Mouse (Mus musculus): Measurements from ENCODE around the gene Rad51b.
A peak's percentile ranks its signal among the peaks of the same experiment; 100 is the strongest.

Gene Rad51b

DNA sequence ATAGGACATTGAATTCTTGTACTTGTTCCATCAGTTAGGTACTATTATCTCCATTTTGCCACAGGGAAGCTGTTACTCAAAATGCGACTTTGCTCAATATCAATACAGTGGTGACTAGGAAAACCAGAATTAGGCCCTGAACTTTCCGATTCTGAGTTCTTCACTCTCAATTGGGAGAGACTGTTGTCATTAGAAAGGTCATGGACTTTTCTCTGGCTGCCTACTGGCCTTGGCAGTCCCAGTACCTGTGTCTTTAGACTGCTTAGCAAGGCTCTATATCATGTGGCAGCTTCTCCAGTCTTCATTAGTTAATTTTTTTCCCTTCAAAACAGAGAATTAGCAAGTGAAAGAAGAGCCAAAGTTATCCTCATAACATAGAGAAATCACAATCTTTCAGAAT is 288.3 kb downstream of the Rad51b start:
- no peak for DNase-seq

DNA sequence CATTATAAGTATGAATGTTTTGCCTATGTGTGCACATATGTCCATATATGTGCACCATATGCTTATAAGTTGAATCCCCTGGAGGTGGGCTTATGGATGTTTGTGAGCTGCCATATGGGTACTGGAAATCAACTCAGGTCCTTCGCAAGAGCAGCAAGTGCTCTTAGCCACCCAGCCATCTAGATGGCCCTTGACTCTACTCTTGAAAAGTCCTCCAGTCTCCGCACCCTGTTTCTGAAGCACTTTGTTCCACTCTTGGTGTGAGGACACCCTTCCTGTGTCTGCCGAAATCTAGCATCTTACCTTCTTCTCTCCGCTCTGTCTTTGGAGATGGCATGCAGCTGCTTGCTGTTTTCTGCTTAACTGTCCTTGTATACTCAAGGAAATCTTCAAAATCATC is 291.7 kb downstream of the Rad51b start:
- DNase-seq, result no peak

GRCm38 (mm10) chr12:79592206-79592605 is 295.1 kb downstream of the Rad51b start:
- DNase-seq, result no peak

DNA sequence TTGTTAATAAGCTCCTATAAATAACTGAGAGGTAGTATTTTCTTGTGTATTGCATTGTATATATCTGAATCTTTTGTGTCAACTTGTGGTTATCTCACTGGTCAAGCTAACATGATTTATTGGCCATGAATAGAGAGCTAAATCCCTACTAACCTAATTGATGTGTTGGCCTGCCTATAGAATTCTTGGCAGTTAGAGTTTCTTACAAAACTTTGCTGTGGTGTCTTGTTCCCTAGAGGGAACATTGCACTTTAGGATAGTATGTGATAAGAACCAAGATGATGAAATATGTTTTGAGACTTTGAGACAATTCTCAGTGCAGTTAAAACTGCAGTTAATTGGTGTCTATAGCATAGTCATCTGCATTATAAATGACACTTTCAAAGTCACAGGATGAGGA is 299.8 kb downstream of the Rad51b start:
- DNase-seq, result no peak

GRCm38 (mm10) chr12:79597351-79597750 is 300.3 kb downstream of the Rad51b start:
- DNase-seq, result no peak

DNA sequence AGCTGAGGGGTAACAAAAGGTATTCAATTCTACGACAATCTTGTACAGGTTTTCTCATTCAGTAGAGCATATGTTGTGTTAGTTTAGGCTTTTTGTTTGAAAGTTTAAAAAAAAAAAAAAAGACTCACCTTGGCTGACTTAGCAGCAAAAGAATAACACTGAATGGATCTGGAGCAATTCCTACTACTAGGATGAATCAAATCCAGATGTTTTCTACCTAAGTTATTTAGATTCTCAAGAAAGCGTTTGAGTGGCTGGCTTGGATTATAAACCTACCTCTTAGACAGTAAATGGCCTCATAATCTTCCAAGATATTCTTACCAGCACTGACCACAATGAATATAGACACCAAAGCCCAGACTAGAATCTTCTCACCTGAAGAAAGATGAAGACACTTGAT is 300.7 kb downstream of the Rad51b start:
- no peak for DNase-seq

GRCm38 (mm10) chr12:79598496-79598895 is 301.4 kb downstream of the Rad51b start:
- DNase-seq, result peak; percentile 55

- DNase-seq, result peak; percentile 48
Observed at GRCm38 (mm10) chr12:79598901-79599300, 301.8 kb downstream of the Rad51b start.

DNA sequence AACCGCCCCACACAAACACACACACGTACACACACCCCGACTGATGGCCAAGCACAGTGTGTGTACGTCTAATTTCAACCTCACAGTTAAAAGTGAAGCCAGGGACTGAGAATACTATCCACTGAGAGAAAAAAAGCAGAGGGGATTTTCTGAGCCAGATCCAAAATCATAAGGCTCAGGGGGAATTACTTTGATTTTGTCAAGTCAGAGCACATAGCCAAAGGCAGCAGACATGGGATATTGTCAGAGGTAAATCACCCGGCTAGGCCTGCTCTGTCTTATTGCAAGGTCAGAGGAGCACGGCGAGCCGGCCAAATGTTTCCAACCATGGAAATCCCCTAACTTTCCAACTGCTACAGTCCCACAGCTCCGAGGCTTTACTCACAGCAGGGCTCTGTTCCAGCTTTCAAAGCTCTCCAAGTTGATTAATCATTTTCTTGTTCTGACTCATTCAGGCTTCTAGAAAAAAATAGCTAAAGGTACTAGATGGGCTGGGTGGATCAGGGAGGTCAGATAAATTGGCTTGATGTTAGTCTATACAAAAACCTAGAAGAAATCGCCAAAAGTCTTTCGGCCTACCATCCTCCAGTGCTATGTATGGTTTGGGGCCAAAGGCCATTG is 303.2 kb downstream of the Rad51b start:
- peak; percentile 96 for DNase-seq

- DNase-seq, result no peak
Observed at GRCm38 (mm10) chr12:79602641-79603040, 305.6 kb downstream of the Rad51b start.

DNA sequence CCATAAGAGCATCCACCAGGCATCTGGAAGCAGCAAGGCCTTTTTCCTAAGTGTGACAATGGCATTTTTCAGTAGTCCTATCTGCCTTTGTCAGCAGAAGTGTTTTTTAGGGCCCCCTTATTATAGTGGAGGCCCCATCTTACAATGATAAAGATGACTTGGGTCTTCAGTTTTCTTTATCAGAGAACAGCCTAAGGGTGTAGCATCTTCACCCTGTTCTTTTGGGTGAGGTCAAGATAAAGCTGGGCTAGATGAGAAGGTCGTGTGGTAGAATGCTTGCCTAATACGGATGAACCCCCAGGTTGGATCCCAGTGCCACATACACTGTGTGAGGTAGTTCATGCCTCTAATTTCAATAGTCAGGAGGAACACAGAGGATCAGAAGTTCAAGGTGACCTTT is 307.8 kb downstream of the Rad51b start:
- no peak for DNase-seq

DNA sequence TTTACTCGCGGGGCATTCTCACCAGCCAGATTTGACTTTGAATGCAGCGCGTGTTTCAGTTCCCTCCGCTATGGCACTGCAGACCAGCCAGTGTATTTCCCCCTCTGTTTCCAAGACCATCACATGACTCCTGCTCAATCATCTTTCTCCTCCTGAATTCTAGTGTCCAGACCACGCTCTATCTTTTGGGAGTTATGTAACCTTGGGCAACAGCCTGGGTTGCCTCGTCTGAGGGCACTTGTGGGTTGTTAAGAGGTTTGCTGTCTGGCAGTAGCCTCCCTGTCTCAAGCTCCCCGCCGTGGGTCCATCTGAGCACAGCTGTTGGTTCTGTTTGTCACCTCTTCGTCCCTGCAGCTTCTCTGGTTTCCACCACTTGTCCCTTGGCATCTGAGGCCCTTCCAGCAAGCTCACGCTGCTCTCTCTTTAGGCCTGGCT is 309.1 kb downstream of the Rad51b start:
- DNase-seq, result no peak

- no peak for DNase-seq
Observed at GRCm38 (mm10) chr12:79609399-79610010, 312.4 kb downstream of the Rad51b start.

DNA sequence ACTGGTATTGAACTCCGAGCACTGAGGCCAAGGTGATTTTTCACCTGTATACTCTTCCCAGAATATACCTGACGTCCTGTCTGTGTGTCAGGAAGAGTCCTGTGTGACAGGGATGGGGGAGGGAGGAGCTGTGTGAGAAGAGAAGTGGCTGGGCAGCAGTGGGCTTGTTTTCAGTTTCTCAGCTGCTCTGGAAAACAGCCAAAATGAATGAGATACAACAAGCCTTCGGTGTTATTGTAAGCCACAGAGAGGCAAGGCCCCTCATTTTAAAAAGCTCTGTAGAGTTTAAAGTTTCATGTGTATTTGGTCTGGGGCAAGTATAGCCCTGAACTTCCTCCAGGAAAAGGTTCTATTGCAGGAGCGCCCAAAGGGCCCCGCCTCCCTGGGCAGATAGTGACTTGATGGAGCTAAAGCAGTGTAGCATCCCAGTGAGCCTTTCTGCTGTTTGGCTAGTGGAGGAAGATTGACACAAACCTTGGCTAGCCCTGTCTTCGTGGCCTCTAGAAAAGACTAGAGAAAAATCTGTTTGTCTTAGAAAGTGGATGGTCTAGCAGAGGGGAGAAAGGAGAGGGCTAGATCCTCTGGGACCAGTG is 313.5 kb downstream of the Rad51b start:
- DNase-seq, result no peak

DNA sequence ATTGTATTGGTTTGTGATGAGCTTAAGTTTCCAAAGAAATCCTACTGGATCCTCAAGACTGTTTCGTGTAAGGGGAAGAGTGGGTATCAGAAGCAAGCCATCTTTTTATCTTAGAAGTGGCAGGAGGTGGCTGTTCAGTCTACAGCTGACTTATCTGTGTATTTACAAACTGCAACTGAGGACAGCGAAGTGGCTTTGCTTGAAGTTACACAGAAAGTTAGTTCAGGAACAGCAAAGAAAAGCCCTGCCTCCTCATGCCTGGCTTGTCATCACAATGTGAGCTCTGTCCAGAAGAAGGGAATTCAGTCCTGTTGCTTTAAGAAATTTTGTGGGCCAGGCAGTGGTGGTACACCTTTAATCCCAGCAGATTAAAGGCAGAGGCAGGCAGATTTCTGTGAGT is 314.6 kb downstream of the Rad51b start:
- DNase-seq, result no peak

DNA sequence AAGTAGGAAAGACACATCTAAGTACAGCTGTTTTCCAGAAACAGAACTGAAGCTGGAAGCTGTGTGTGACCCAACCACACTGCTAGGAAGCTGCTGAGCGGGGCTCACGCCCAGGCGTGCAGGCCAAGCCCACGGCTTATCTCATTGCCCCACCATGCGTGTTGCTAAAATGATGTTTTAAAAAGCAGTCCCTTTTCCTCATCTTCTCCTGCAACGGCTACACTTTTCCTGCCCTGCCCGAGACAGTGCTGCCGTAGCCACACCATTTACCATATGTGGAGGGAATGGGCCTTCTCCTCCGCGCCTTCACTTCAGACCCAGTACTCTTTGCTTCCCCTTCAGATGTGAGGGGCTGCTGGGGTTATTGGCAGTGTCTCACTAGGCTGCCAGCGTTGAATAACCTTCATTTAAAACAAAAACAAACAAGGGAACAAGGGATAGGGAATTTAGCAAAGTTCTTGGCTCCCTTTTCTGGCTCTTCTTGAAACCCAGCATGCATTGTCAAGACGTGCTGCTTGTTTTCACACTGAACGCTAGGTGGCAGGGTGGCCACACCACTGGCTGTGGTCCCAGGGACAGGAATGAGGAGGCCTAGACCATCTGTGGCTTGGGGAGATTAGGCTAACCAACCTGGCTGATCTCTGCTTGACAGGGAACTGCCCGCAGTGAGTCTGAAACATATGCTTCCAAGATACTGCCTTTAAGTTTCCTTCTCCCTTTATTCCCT is 315.4 kb downstream of the Rad51b start:
- peak; percentile 84 for DNase-seq

- no peak for DNase-seq
Observed at GRCm38 (mm10) chr12:79613061-79613788, 316.1 kb downstream of the Rad51b start.

DNA sequence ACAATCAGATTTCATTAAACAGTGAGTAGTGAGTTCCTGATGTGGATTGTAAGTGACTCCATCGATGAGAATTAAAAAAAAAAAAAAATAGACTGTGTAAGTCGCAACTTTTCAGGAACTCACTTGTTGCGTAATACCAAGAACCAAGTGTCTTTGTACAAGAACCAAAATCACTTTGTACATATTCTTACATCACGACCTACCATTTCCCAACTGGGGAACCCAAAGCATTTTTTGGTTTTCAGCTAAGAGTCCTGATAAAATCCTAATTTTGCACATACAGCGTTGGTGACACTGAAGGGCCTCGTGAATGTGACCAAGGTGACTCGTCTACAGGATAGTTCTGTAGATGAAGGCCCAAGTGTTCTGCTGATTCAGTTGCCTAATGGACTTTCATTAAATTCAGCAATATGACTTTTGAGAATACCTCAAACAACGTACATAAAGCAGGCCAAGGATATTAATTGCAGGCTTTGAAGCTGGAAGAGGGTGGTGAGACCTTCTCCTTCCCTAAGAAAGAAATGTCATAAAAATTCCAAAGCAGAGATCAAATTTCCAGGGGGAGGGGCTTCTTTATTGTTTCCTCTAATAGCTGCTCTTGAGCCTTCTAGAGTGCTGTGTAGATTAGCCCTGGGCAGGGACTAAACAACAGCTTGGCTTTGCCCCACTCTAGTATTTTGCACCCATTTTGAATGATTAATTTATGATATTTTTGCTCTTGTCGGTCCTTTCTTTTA is 316.9 kb downstream of the Rad51b start:
- no peak for DNase-seq

DNA sequence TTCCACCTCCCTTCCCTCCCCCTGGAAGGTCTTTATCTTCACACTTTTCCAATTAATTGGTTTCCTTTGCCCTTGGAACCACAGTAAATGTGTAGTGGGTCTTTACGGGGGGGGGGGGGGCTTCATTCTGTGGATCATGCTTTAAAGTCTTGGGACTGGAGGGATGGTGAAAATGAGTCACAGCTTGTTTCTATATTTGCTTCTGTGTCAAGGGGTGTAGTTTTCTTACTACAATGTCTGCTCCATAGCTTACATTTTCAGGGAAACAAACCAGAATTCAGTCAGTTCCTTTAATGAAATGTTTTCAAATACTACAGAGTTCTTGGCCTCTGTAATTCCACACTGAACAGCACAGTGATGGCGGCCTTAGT is 317.5 kb downstream of the Rad51b start:
- DNase-seq, result no peak

DNA sequence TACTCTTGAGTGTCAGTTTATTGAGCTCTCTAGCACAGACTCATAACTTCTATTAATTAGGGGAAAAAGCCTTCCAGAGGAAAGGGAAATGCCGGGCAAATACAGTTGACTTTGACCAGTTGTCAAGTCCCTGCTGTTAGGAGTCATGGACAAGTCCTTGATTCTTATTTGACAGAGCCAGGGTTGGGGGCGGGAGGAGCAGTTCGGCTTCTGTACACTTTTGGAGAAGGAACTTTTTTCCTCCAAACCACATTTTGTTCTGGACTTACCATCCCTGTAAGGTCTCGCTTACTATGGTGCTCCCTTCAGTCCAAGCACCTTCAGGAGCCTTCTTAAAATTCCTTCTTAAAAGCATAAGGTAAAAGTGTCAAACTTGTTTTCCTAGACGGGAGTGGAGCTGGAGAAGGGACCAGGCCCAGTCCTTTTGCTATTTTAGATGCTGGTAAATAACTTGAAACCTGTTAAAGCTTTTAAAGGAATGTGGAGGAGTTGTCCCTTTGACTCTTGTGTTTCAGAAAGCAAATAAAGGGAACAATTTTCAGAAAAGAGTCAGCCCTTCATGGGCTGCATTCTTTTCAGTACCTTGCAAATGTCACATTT is 318.7 kb downstream of the Rad51b start:
- DNase-seq, result no peak

DNA sequence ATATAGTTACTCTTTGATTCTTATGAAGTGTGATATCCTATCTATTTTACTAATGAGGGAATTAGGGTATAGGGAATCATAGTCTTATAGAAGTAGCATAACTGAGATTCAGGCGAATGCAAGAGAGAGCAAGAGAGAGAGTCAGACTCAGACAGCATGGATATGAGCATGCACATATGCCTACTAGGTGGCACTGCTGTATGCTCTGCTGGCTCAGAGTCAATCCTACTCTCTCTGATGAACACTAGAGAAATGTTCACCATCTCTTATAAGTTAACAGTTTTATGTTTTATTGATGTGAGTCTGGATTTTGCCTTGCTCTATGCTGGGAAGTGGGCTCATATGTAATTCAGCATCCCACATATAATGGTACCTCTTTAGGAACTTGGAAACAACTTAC is 321.9 kb downstream of the Rad51b start:
- no peak for DNase-seq

DNA sequence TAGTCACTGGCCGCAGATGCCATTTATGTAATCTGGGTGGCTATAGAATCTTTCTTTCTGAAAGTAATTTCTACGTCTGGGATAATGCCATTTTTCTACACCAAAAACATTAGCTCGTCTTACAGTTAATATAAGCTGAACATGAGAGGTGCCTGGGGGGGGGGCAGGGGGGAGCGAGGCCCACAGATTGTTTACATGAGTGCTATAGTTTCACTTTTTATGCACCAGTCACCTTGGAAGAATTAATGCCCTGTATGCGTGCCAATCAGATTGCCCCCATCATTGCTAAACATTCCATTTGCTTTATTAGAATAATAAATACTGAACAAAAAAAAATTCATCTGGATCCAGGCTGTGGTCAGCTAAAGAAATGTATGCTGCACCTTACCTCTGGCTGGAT is 323.6 kb downstream of the Rad51b start:
- no peak for DNase-seq

Measured in kidney, adult 9 months (tissue).